Mouse (Mus musculus) midbrain, embryonic 13.5 days (tissue): Measurements from ENCODE around the gene Snx1. TPM values are rescaled to one million over a fixed set of nuclear protein-coding genes. Genes with fewer than 3 reads are reported as not detected.

Experiments
- ATAC-seq: fragments of 200-750 bp; cut with Nextera tagmentation; 2 replicates; pipeline ENCODE4 v1.8.0; 2017; ENCODE audit warnings: mild to moderate bottlenecking, moderate TSS enrichment, moderate library complexity
- H3K27ac ChIP-seq: fragments of 300-500 bp; sonication (generic); 2 replicates; pipeline ENCODE4 v1.5.1; 2015; ENCODE audit warnings: inconsistent platforms, mild to moderate bottlenecking, moderate library complexity
- H3K27me3 ChIP-seq: fragments of 300-500 bp; sonication (generic); 2 replicates; pipeline ENCODE4 v1.6.1; 2015; ENCODE audit warnings: mild to moderate bottlenecking, inconsistent platforms
- H3K36me3 ChIP-seq: fragments of 300-500 bp; sonication (generic); 2 replicates; pipeline ENCODE4 v1.6.1; 2015; ENCODE audit warnings: mild to moderate bottlenecking, inconsistent platforms
- H3K4me1 ChIP-seq: fragments of 300-500 bp; sonication (generic); replicated peaks from 2 replicates; pipeline ENCODE4 v1.6.1; 2015; ENCODE audit warnings: inconsistent platforms
- H3K4me2 ChIP-seq: fragments of 300-500 bp; sonication (generic); replicated peaks from 2 replicates; pipeline ENCODE4 v1.6.1; 2015; ENCODE audit warnings: moderate library complexity, mild to moderate bottlenecking, inconsistent platforms
- H3K4me3 ChIP-seq: fragments of 300-500 bp; sonication (generic); replicated peaks from 2 replicates; pipeline ENCODE4 v1.5.1; 2015; ENCODE audit warnings: mild to moderate bottlenecking, inconsistent platforms
- H3K9ac ChIP-seq: fragments of 300-500 bp; sonication (generic); replicated peaks from 2 replicates; pipeline ENCODE4 v1.6.1; 2015; ENCODE audit warnings: mild to moderate bottlenecking, inconsistent platforms
- H3K9me3 ChIP-seq: fragments of 300-500 bp; sonication (generic); 2 replicates; pipeline ENCODE4 v1.6.1; 2016; ENCODE audit warnings: mild to moderate bottlenecking, inconsistent platforms
- WGBS: fragments of 180-500 bp; shearing (Covaris S2); methylation state at CpG from one replicate; pipeline ENCODE4 v1.1.7; 2015; 5-methylcytosine and 5-hydroxymethylcytosine counted together
- polyA plus RNA-seq: library from polyadenylated mRNA; unstranded; fragments of >200 nt; fragmentation: Nextera tagmentation; extraction: Ambion mirVana; gene quantifications from 2 replicates; pipeline ENCODE4 v1.2.1, GENCODE M21; 2015

Snx1 gene
- polyA plus RNA-seq, 1 experiment from 2014 or later, result 104 TPM

GRCm38 (mm10) chr9:66125543-66126455, 588 bp downstream of the Snx1 start:
- H3K4me2 ChIP-seq, result peak overlapping the region; percentile 73
- peak overlapping the region; percentile 55 for H3K4me3 ChIP-seq
- peak overlapping the region; percentile 89 for H3K27ac ChIP-seq
- peaks cover 50% of the 10 kb centered on the region for H3K4me1 ChIP-seq
- H3K9ac ChIP-seq, result no peak overlapping the region
- no peaks in the 10 kb centered on the region for H3K27me3 ChIP-seq
- H3K36me3 ChIP-seq, result 0 out of 2 replicates have a peak, but pooled peaks cover 2% of the 10 kb centered on the region
- 57% methylated on average over 12 of the region's 12 CpGs for WGBS
- no peaks in the 10 kb centered on the region for H3K9me3 ChIP-seq
- no peak for ATAC-seq

DNA sequence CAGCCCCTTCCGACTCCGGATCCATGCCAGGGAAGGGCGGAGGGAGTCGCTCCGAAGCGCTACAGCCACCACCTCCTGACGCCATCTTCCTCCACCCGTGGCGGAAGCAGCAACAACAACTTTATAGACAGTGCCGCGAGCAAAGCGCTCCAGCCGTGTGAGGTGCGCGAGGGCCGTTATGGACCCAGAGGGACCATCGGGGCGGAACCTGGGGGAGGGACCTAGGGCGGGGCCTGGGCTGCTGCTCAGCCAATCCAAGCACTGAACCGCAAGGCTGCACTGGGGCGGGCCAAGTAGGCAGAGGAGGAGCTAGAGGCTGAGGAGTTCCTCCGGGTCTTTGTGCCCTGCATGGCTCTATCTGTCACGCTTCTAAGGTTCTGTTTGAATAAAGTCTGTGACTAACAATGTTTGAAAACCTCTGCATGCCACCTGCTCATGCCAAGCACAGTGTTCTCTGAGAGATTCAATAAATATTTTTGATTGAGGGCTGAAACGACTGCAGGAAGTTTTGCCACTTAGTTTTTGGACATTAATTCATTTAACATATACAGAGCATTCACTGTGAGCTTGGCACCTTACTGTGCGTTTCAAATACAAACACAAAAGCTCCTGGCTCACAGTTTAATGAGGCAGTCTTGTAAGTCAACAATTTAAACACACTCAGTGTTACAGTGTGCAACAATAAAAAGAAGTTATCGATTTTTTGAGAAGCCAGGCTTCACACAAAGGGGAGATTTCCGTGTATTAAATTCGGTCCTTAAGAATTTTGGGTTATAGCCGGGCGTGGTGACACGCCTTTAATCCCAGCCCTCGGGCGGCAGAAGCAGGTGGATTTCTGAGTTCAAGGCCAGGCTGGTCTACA, 1.5 kb downstream of the Snx1 start:
- Histone ChIP-seq H3K36me3 (no peaks in the 10 kb centered on the region), H3K9me3 (no peaks in the 10 kb centered on the region), H3K4me1 (peaks cover 53% of the 10 kb centered on the region), H3K9ac (peak overlapping the region; percentile 83), H3K4me3 (peak overlapping the region; percentile 77), H3K4me2 (peak overlapping the region; percentile 73), H3K27me3 (no peaks in the 10 kb centered on the region), H3K27ac (peak overlapping the region; percentile 89)
- 10% methylated on average over 33 of the region's 33 CpGs for WGBS
- peak; percentile 99 for ATAC-seq

GRCm38 (mm10) chr9:66124111-66124531, 2.3 kb downstream of the Snx1 start:
- peaks cover 54% of the 10 kb centered on the region for H3K4me1 ChIP-seq

DNA sequence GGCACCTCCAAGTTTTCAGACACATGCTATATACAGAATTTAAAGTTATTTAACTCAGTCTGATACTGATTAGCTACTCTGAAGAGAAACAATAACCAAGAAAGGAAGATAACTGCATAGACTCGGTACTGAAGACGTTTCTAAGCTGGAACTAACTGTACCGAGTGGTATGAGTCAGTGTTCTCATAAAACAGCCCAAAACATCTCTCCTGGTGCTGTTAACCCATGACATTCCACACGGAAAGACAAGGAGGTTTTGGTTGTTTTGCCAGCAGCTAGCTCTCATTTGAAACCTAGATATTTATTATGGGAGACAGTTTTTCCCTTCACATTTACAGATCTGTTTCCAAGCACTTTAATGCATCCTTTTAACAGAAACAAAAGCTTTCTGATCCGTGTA, 2.7 kb downstream of the Snx1 start:
- Histone ChIP-seq H3K9me3 (no peaks in the 10 kb centered on the region), H3K4me3 (peak overlapping the region; percentile 77), H3K27ac (0 out of 2 replicates have a peak overlapping the region, but pooled peaks have one; percentile 89), H3K4me1 (peaks cover 54% of the 10 kb centered on the region), H3K9ac (peak overlapping the region; percentile 83), H3K36me3 (no peaks in the 10 kb centered on the region), H3K27me3 (no peaks in the 10 kb centered on the region), H3K4me2 (peak overlapping the region; percentile 72)
- 21% methylated on average over 5 of the region's 5 CpGs for WGBS
- no peak for ATAC-seq

More at GRCm38 (mm10) chr9:66124111-66124531, 2.3 kb downstream of the Snx1 start:
- Histone ChIP-seq H3K27me3 (no peaks in the 10 kb centered on the region), H3K9me3 (no peaks in the 10 kb centered on the region), H3K27ac (peak overlapping the region; percentile 89), H3K4me2 (peak overlapping the region; percentile 72), H3K36me3 (no peaks in the 10 kb centered on the region), H3K4me3 (peak overlapping the region; percentile 77), H3K9ac (peak overlapping the region; percentile 83)
- WGBS, result under 1% methylated on average over 12 of the region's 12 CpGs
- ATAC-seq, result peak; percentile 28

DNA sequence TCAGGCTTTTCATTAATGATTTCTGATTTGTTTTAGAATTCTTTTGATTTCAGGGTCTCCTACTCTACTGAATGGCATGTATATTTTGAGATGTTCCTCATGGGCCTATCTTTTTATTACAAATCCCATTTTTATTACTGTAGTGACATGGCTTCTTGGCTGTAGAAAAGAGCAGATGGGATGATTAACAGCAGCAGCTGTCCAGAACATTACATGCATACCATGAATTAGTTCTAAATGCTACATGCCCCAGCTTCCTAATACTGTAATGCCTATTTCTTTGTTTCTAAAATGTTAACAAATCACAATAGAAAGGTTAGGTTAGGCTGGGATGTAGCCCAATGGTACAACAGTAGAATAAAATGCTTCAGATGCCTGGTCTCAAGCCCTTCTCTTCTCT, 5.0 kb downstream of the Snx1 start:
- Histone ChIP-seq H3K27ac (no peak overlapping the region), H3K9ac (no peak overlapping the region), H3K4me1 (peaks cover 45% of the 10 kb centered on the region), H3K4me3 (no peak overlapping the region), H3K36me3 (no peaks in the 10 kb centered on the region), H3K27me3 (no peaks in the 10 kb centered on the region), H3K9me3 (no peaks in the 10 kb centered on the region), H3K4me2 (no peak overlapping the region)
- ATAC-seq, result no peak

DNA sequence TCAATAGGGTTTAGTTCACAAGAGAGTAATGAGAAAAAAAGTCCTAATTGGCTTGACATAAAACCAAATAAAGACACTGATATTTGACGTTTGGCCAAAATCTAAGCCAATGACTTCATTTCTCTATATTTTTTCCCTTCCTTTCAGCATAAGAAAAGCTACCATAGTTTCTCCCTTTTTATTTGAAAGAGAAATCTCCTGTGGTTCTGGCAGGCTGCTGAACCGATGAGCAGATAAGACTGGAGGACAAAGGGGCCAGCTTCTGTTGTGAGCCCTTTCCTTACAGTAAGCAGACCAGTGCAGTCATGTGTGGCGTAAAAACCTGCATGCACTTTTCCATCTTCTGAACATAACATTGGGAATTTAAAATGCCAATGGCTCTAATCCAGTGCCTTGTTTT, 5.4 kb downstream of the Snx1 start:
- H3K27ac ChIP-seq, result peak overlapping the region; percentile 45; the same call in 1 of the 2 replicates
- H3K4me1 ChIP-seq, result peaks cover 45% of the 10 kb centered on the region
- H3K9me3 ChIP-seq, result no peaks in the 10 kb centered on the region
- 67% methylated on average over 3 of the region's 3 CpGs for WGBS
- no peak for ATAC-seq
- no peaks in the 10 kb centered on the region for H3K36me3 ChIP-seq
- no peak overlapping the region for H3K9ac ChIP-seq
- H3K4me3 ChIP-seq, result no peak overlapping the region
- no peak overlapping the region; the same call in 1 of the 2 replicates for H3K4me2 ChIP-seq
- no peaks in the 10 kb centered on the region for H3K27me3 ChIP-seq

GRCm38 (mm10) chr9:66120106-66120505, 6.3 kb downstream of the Snx1 start:
- WGBS, result 95% methylated on average over 4 of the region's 4 CpGs
- Histone ChIP-seq H3K9ac (no peak overlapping the region), H3K4me2 (no peak overlapping the region), H3K27ac (no peak overlapping the region), H3K4me3 (no peak overlapping the region), H3K4me1 (peaks cover 39% of the 10 kb centered on the region), H3K36me3 (peaks cover 6% of the 10 kb centered on the region; the same call in 1 of the 2 replicates), H3K27me3 (no peaks in the 10 kb centered on the region), H3K9me3 (no peaks in the 10 kb centered on the region)
- ATAC-seq, result no peak

GRCm38 (mm10) chr9:66119498-66119897, 6.9 kb downstream of the Snx1 start:
- Histone ChIP-seq H3K27me3 (no peaks in the 10 kb centered on the region), H3K4me2 (no peak overlapping the region), H3K27ac (no peak overlapping the region), H3K4me3 (no peak overlapping the region), H3K9ac (no peak overlapping the region), H3K9me3 (no peaks in the 10 kb centered on the region), H3K36me3 (peaks cover 12% of the 10 kb centered on the region; the same call in 1 of the 2 replicates), H3K4me1 (peaks cover 37% of the 10 kb centered on the region)
- 92% methylated on average over 2 of the region's 2 CpGs for WGBS
- ATAC-seq, result no peak

GRCm38 (mm10) chr9:66116890-66117289, 9.5 kb downstream of the Snx1 start:
- Histone ChIP-seq H3K36me3 (peaks cover 25% of the 10 kb centered on the region), H3K27ac (no peak overlapping the region), H3K9ac (no peak overlapping the region), H3K9me3 (no peaks in the 10 kb centered on the region), H3K4me2 (no peak overlapping the region), H3K27me3 (no peaks in the 10 kb centered on the region), H3K4me3 (no peak overlapping the region), H3K4me1 (peaks cover 17% of the 10 kb centered on the region)
- ATAC-seq, result no peak
- WGBS, result 61% methylated on average over 8 of the region's 8 CpGs

DNA sequence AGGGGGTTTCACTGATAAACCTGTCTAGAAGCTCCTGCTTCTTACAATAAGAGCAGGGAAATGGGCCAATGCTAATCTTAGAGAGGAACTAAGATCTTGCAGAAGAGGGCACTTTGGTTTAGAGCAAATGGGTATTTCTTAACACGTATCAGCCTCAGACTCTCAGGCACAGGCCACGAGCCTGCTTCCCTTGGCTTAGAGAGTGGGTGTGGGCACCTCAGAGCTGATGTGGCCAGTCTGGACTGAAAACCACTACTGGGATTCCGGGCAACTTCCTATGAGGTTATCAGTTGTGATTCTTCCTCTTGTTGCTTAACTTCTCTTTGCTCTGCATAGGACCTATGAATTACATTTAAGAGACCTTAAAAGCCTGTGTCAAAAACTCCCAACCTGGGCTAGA, 12.0 kb downstream of the Snx1 start:
- no peak for ATAC-seq
- Histone ChIP-seq H3K4me1 (peaks cover 17% of the 10 kb centered on the region), H3K9me3 (no peaks in the 10 kb centered on the region), H3K4me3 (no peak overlapping the region), H3K27ac (no peak overlapping the region), H3K36me3 (peaks cover 28% of the 10 kb centered on the region), H3K4me2 (no peak overlapping the region), H3K27me3 (no peaks in the 10 kb centered on the region), H3K9ac (no peak overlapping the region)
- 96% methylated on average over 3 of the region's 3 CpGs for WGBS

- Histone ChIP-seq H3K36me3 (peaks cover 56% of the 10 kb centered on the region), H3K9ac (peak overlapping the region; percentile 19; the same call in 1 of the 2 replicates), H3K4me1 (peaks cover 14% of the 10 kb centered on the region), H3K27me3 (no peaks in the 10 kb centered on the region), H3K4me2 (no peak overlapping the region), H3K9me3 (no peaks in the 10 kb centered on the region), H3K27ac (peak overlapping the region; percentile 63), H3K4me3 (no peak overlapping the region)
- no peak for ATAC-seq
- WGBS, result 24% methylated on average over 8 of the region's 8 CpGs
These were observed 15.6 kb downstream of the Snx1 start for GRCm38 (mm10) chr9:66110611-66111379.
